11 mouse cellular contexts compared by ENCODE assay signal in genomic region chr8:13340650-13341049, GRCm38 (mm10). TPM values are rescaled to one million over a fixed set of nuclear protein-coding genes. Genes with fewer than 3 reads are reported as not detected.
A peak's percentile ranks its signal among the peaks of the same experiment; 100 is the strongest.
DNase-seq lines count a peak whose midpoint lies in the region; ATAC-seq and TF ChIP-seq lines count a peak whose summit lies in the region.
"Had no signal": no experiment of that assay in that cellular context is flagged by ENCODE, and none has a peak within 500 bp of the region (broad histone marks: within the 10 kb centered on the region; RNA-seq: fewer than 3 reads in every experiment).

No protein-coding gene starts in this region.

- no peak for TF ChIP-seq POLR2A in limb, embryonic 14.5 days (IDR thresholded peaks at IDR 0.05; ENCODE audit: borderline replicate concordance, extremely low read depth, insufficient read depth, insufficient read length)
- no peak for TF ChIP-seq POLR2A in kidney, adult 2 months (IDR thresholded peaks at IDR 0.05; ENCODE audit: low read depth, low read length)

- H3K4me1 ChIP-seq in hindbrain, embryonic 10.5 days (replicated peaks): peaks cover 28% of the 10 kb centered on the region
- no peaks in the 10 kb centered on the region for H3K4me1 ChIP-seq in hindbrain, postnatal 0 days (ENCODE audit: insufficient read depth, low read length)
- peaks cover 2% of the 10 kb centered on the region; the same call in 1 of the 2 replicates for H3K4me1 ChIP-seq in embryonic facial prominence, embryonic 11.5 days (ENCODE audit: control insufficient read depth, insufficient read depth, low read length)
- peaks cover 10% of the 10 kb centered on the region; the same call in 1 of the 2 replicates for H3K4me1 ChIP-seq in limb, embryonic 14.5 days (ENCODE audit: control insufficient read depth, insufficient read depth, low read length)
- H3K4me1 ChIP-seq in kidney, adult 2 months (ENCODE audit: control insufficient read depth, insufficient read depth, low read length): peaks cover 5% of the 10 kb centered on the region; the same call in 1 of the 2 replicates

- peak overlapping the region; percentile 30; the same call in 1 of the 2 replicates for H3K27ac ChIP-seq in hindbrain, embryonic 10.5 days
- H3K27ac ChIP-seq in hindbrain, postnatal 0 days: no peak overlapping the region
- no peak overlapping the region for H3K27ac ChIP-seq in embryonic facial prominence, embryonic 11.5 days (replicated peaks; ENCODE audit: low read depth, low read length)
- no peak overlapping the region for H3K27ac ChIP-seq in limb, embryonic 14.5 days (replicated peaks; ENCODE audit: low read depth, low read length)
- no peak overlapping the region for H3K27ac ChIP-seq in kidney, adult 2 months (ENCODE audit: insufficient read depth, low read depth, low read length)

- no peak for ATAC-seq in hindbrain, postnatal 0 days
- ATAC-seq in embryonic facial prominence, embryonic 11.5 days (replicated peaks; ENCODE audit: insufficient number of reproducible peaks, low FRiP score, low TSS enrichment, low read depth): no peak
- ATAC-seq in limb, embryonic 14.5 days (ENCODE audit: low FRiP score, low read depth): no peak
- ATAC-seq: Patski had no signal

- H3K36me3 ChIP-seq in hindbrain, embryonic 10.5 days: peaks cover 56% of the 10 kb centered on the region
- H3K36me3 ChIP-seq in hindbrain, postnatal 0 days (ENCODE audit: insufficient read depth, low read length): peaks cover 18% of the 10 kb centered on the region; the same call in 1 of the 2 replicates
- H3K36me3 ChIP-seq in embryonic facial prominence, embryonic 11.5 days (replicated peaks; ENCODE audit: control insufficient read depth, insufficient read depth, low read depth, low read length): peaks cover 11% of the 10 kb centered on the region
- peaks cover 54% of the 10 kb centered on the region for H3K36me3 ChIP-seq in limb, embryonic 14.5 days (ENCODE audit: control insufficient read depth, insufficient read depth, low read length)
- no peaks in the 10 kb centered on the region for H3K36me3 ChIP-seq in kidney, adult 2 months (ENCODE audit: control insufficient read depth, insufficient read depth, low read length)

- H3K4me2 ChIP-seq in hindbrain, postnatal 0 days (ENCODE audit: low read depth, low read length): no peak overlapping the region
- H3K4me2 ChIP-seq in embryonic facial prominence, embryonic 11.5 days (ENCODE audit: low read depth, low read length): peak overlapping the region; percentile 25; the same call in 1 of the 2 replicates
- peak overlapping the region; percentile 77; the same call in 1 of the 2 replicates for H3K4me2 ChIP-seq in limb, embryonic 14.5 days (replicated peaks; ENCODE audit: low read depth, low read length, severe bottlenecking)

- no peaks in the 10 kb centered on the region for H3K9me3 ChIP-seq in hindbrain, embryonic 10.5 days
- no peaks in the 10 kb centered on the region for H3K9me3 ChIP-seq in hindbrain, postnatal 0 days (ENCODE audit: low read length)
- no peaks in the 10 kb centered on the region for H3K9me3 ChIP-seq in embryonic facial prominence, embryonic 11.5 days (replicated peaks; ENCODE audit: control insufficient read depth, low read length)
- no peaks in the 10 kb centered on the region for H3K9me3 ChIP-seq in limb, embryonic 14.5 days (ENCODE audit: control insufficient read depth, low read length)

- 89% methylated on average over 8 of the region's 8 CpGs for WGBS in hindbrain, embryonic 10.5 days
- 82% methylated on average over 8 of the region's 8 CpGs for WGBS in hindbrain, postnatal 0 days
- 83% methylated on average over 8 of the region's 8 CpGs for WGBS in embryonic facial prominence, embryonic 11.5 days
- WGBS in limb, embryonic 14.5 days: 82% methylated on average over 8 of the region's 8 CpGs
- 78% methylated on average over 8 of the region's 8 CpGs for WGBS in kidney, adult 2 months

- peak overlapping the region; percentile 98 for H3K4me3 ChIP-seq in hindbrain, embryonic 10.5 days
- no peak overlapping the region for H3K4me3 ChIP-seq in hindbrain, postnatal 0 days (ENCODE audit: low read length)
- no peak overlapping the region; the same call in 1 of the 2 replicates for H3K4me3 ChIP-seq in embryonic facial prominence, embryonic 11.5 days (ENCODE audit: low read depth, low read length)
- peak overlapping the region; percentile 82 for H3K4me3 ChIP-seq in limb, embryonic 14.5 days (replicated peaks; ENCODE audit: low read length)
- no peak overlapping the region for H3K4me3 ChIP-seq in kidney, adult 2 months (ENCODE audit: insufficient read depth, low read depth, low read length)

- TF ChIP-seq CTCF in hindbrain, postnatal 0 days (IDR thresholded peaks at IDR 0.05; ENCODE audit: low read depth): no peak
- no peak for TF ChIP-seq CTCF in kidney, adult 2 months (conservative IDR thresholded peaks at IDR 0.05; ENCODE audit: insufficient read depth, insufficient read length, low read depth, low read length)

- no peak overlapping the region for H3K9ac ChIP-seq in hindbrain, postnatal 0 days (replicated peaks; ENCODE audit: low read length)
- H3K9ac ChIP-seq in embryonic facial prominence, embryonic 11.5 days (replicated peaks; ENCODE audit: low read length): peak overlapping the region; percentile 18; the same call in 1 of the 2 replicates
- H3K9ac ChIP-seq in limb, embryonic 14.5 days (ENCODE audit: low read depth, low read length, severe bottlenecking): peak overlapping the region; percentile 93

- no peak for DNase-seq in hindbrain, embryonic 10.5 days (ENCODE audit: low spot score)
- no peak for DNase-seq in hindbrain, postnatal 0 days (ENCODE audit: low spot score)
- peak; percentile 37 for DNase-seq in 416B (ENCODE audit: low read depth)
- no peak for DNase-seq in embryonic facial prominence, embryonic 11.5 days (ENCODE audit: low spot score)
- DNase-seq in limb, embryonic 14.5 days (ENCODE audit: low spot score): no peak
- DNase-seq in thymus, postnatal 36 days: no peak
- DNase-seq in cerebellum, postnatal 25 days: no peak
- no peak for DNase-seq in kidney, adult 2 months
- DNase-seq: kidney, postnatal 10 days had no signal

- H3K27me3 ChIP-seq in hindbrain, embryonic 10.5 days (ENCODE audit: insufficient read depth, poor library complexity, severe bottlenecking): no peaks in the 10 kb centered on the region
- no peaks in the 10 kb centered on the region for H3K27me3 ChIP-seq in hindbrain, postnatal 0 days (ENCODE audit: insufficient read depth, low read length)
- no peaks in the 10 kb centered on the region for H3K27me3 ChIP-seq in embryonic facial prominence, embryonic 11.5 days (ENCODE audit: control insufficient read depth, insufficient read depth, low read length)
- H3K27me3 ChIP-seq in limb, embryonic 14.5 days (ENCODE audit: control insufficient read depth, insufficient read depth, low read length): no peaks in the 10 kb centered on the region
- no peaks in the 10 kb centered on the region for H3K27me3 ChIP-seq in kidney, adult 2 months (replicated peaks; ENCODE audit: control insufficient read depth, insufficient read depth, low read length)
- H3K27me3 ChIP-seq: Patski had no signal

RNA-seq across cellular contexts. Expression of gene Tfdp1, which starts 2.1 kb away (rescaled TPM):
- polyA plus RNA-seq in hindbrain, embryonic 10.5 days (2016; fragmentation: Nextera tagmentation; extraction: Ambion mirVana): 162 and 186 TPM in 2 replicates
- total RNA-seq in hindbrain, postnatal 0 days (2014; rRNA removed): 66.3 and 74.1 TPM in 2 replicates
- polyA plus RNA-seq in hindbrain, postnatal 0 days (2015; fragmentation: Nextera tagmentation; extraction: Ambion mirVana): 85.1 and 86.2 TPM in 2 replicates
- polyA plus RNA-seq in embryonic facial prominence, embryonic 11.5 days (2014; fragmentation: Nextera tagmentation; extraction: Ambion mirVana): 207 and 237 TPM in 2 replicates
- polyA plus RNA-seq in limb, embryonic 14.5 days (2012; rRNA removed): 225 and 230 TPM in 2 replicates
- 162 TPM in 2 replicates for polyA plus RNA-seq in limb, embryonic 14.5 days (2014; fragmentation: Nextera tagmentation; extraction: Ambion mirVana)
- 26.3 and 26.6 TPM in 2 replicates for polyA plus RNA-seq in kidney, adult 2 months (2012; rRNA removed)

RNA-seq across cellular contexts. Expression of gene Tmco3, which starts 52.7 kb away (rescaled TPM):
- polyA plus RNA-seq in hindbrain, embryonic 10.5 days (2016; fragmentation: Nextera tagmentation; extraction: Ambion mirVana): 35.6 and 40.9 TPM in 2 replicates
- total RNA-seq in hindbrain, postnatal 0 days (2014; rRNA removed): 30.9 and 31.3 TPM in 2 replicates
- 31.8 and 33.5 TPM in 2 replicates for polyA plus RNA-seq in hindbrain, postnatal 0 days (2015; fragmentation: Nextera tagmentation; extraction: Ambion mirVana)
- polyA plus RNA-seq in embryonic facial prominence, embryonic 11.5 days (2014; fragmentation: Nextera tagmentation; extraction: Ambion mirVana): 31.3 and 36.8 TPM in 2 replicates
- 39.4 and 43.6 TPM in 2 replicates for polyA plus RNA-seq in limb, embryonic 14.5 days (2012; rRNA removed)
- 47.0 and 50.6 TPM in 2 replicates for polyA plus RNA-seq in limb, embryonic 14.5 days (2014; fragmentation: Nextera tagmentation; extraction: Ambion mirVana)
- 70.0 and 72.5 TPM in 2 replicates for polyA plus RNA-seq in kidney, adult 2 months (2012; rRNA removed)

RNA-seq across cellular contexts. Expression of gene Dcun1d2, which starts 52.7 kb away (rescaled TPM):
- 25.3 and 27.6 TPM in 2 replicates for polyA plus RNA-seq in hindbrain, embryonic 10.5 days (2016; fragmentation: Nextera tagmentation; extraction: Ambion mirVana)
- total RNA-seq in hindbrain, postnatal 0 days (2014; rRNA removed): 27.3 and 33.8 TPM in 2 replicates
- polyA plus RNA-seq in hindbrain, postnatal 0 days (2015; fragmentation: Nextera tagmentation; extraction: Ambion mirVana): 24.9 and 25.1 TPM in 2 replicates
- 29.3 and 31.7 TPM in 2 replicates for polyA plus RNA-seq in embryonic facial prominence, embryonic 11.5 days (2014; fragmentation: Nextera tagmentation; extraction: Ambion mirVana)
- 32.5 and 35.6 TPM in 2 replicates for polyA plus RNA-seq in limb, embryonic 14.5 days (2012; rRNA removed)
- polyA plus RNA-seq in limb, embryonic 14.5 days (2014; fragmentation: Nextera tagmentation; extraction: Ambion mirVana): 30.5 and 32.6 TPM in 2 replicates
- 25.0 and 26.0 TPM in 2 replicates for polyA plus RNA-seq in kidney, adult 2 months (2012; rRNA removed)

RNA-seq across cellular contexts. Expression of gene Atp4b, which starts 56.0 kb away (rescaled TPM):
- 0.18 TPM in 1 of 2 replicates, not detected in the other for polyA plus RNA-seq in hindbrain, embryonic 10.5 days (2016; fragmentation: Nextera tagmentation; extraction: Ambion mirVana)
- total RNA-seq in hindbrain, postnatal 0 days (2014; rRNA removed): not detected in 2 replicates
- polyA plus RNA-seq in hindbrain, postnatal 0 days (2015; fragmentation: Nextera tagmentation; extraction: Ambion mirVana): not detected in 2 replicates
- not detected in 2 replicates for polyA plus RNA-seq in embryonic facial prominence, embryonic 11.5 days (2014; fragmentation: Nextera tagmentation; extraction: Ambion mirVana)
- polyA plus RNA-seq in limb, embryonic 14.5 days (2012; rRNA removed): not detected in 2 replicates
- not detected in 2 replicates for polyA plus RNA-seq in limb, embryonic 14.5 days (2014; fragmentation: Nextera tagmentation; extraction: Ambion mirVana)
- polyA plus RNA-seq in kidney, adult 2 months (2012; rRNA removed): 0.20 and 0.26 TPM in 2 replicates
- total RNA-seq: liver, adult 2 months had no signal
- polyA plus RNA-seq: liver, adult 2 months; Patski had no signal

Comparison
In these comparisons a context has a peak if more than half of its experiments do, and no peak if none do; other contexts are left out.
1. H3K4me3 ChIP-seq: peak in hindbrain, embryonic 10.5 days (single experiment) and limb, embryonic 14.5 days (single experiment); none in hindbrain, postnatal 0 days (single experiment), embryonic facial prominence, embryonic 11.5 days (single experiment) and kidney, adult 2 months (single experiment).